ENCODE assay signal across 10 mouse cellular contexts in the genomic region with DNA sequence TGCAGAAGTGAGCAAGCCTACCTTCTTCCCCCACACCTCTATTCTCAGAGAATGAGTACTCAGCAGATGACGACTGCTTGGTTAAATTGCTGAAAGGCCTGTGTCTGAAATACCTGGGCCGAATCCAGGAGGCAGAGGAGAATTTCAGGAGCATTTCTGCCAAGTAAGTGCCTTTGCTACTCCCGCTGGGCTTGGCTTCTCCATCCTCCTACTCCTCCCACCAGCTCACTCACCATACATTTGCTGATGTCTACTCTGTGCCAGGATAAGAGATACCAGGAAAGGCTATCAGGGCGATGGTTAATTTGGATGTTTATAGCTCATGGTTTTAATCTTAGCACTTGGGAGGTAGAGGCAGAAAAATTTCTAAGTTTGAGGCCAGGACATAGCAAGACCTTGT. TPM values are rescaled to one million over a fixed set of nuclear protein-coding genes. Genes with fewer than 3 reads are reported as not detected.
A peak's percentile ranks its signal among the peaks of the same experiment; 100 is the strongest.
DNase-seq lines count a peak whose midpoint lies in the region.
"Had no signal": no experiment of that assay in that cellular context is flagged by ENCODE, and none has a peak within 500 bp of the region (broad histone marks: within the 10 kb centered on the region; RNA-seq: fewer than 3 reads in every experiment).

No protein-coding gene starts in this region.

- peak; percentile 55 to 65 for DNase-seq in left cerebral cortex, adult 18-20 months (ENCODE audit: low spot score in 2 of 2)
- no peak for DNase-seq in left cerebral cortex, postnatal 4 days
- peak; percentile 28 for DNase-seq in right cerebral cortex, postnatal 25 days
- DNase-seq in right cerebral cortex, postnatal 14 days, result no peak
- DNase-seq in cerebellum, postnatal 25 days, result peak; percentile 75 to 86
- DNase-seq in adipocyte (ENCODE audit: low spot score), result no peak
- DNase-seq in thymus, adult 18-20 months, result no peak
- DNase-seq: gastrocnemius, postnatal 25 days; spleen, adult 18-20 months had no signal

- intact Hi-C loops in left cerebral cortex, postnatal 4 days (cut with DNase I), result no loop called here

RNA-seq across cellular contexts. Expression of gene Ttc39a, which starts 36.2 kb away (rescaled TPM):
- total RNA-seq in left cerebral cortex, adult 18-20 months (2021), result 1 to 10 TPM; 2.7 to 4.3 TPM
- 1 to 10 TPM; 1.4 to 1.6 TPM for total RNA-seq in left cerebral cortex, postnatal 4 days (2021)
- total RNA-seq: monocyte, adult 5-6 weeks had no signal

RNA-seq across cellular contexts. Expression of gene Rnf11, which starts 41.9 kb away (rescaled TPM):
- total RNA-seq in left cerebral cortex, adult 18-20 months (2021), result 100 to 1,000 TPM; 222 to 227 TPM
- 100 to 1,000 TPM; 136 to 141 TPM for total RNA-seq in left cerebral cortex, postnatal 4 days (2021)

Comparison
In these comparisons a context has a peak if more than half of its experiments do, and no peak if none do; other contexts are left out.
1. DNase-seq: peak in left cerebral cortex, adult 18-20 months (2 of 2), right cerebral cortex, postnatal 25 days (single experiment) and cerebellum, postnatal 25 days (2 of 2); none in left cerebral cortex, postnatal 4 days (single experiment), right cerebral cortex, postnatal 14 days (single experiment), adipocyte (single experiment) and thymus, adult 18-20 months (0 of 2).